Mouse (Mus musculus): Measurements from ENCODE around the gene Ppp1r9a. TPM values are rescaled to one million over a fixed set of nuclear protein-coding genes. Genes with fewer than 3 reads are reported as not detected.

Gene Ppp1r9a
- polyA plus RNA-seq, 1 experiment from 2014 or later = 19.2 TPM

GRCm38 (mm10) chr6:5138875-5139631 lies 236.3 kb downstream of the Ppp1r9a start:
- H3K27ac ChIP-seq = no peak overlapping the region
- WGBS = 88% methylated on average over 12 of the region's 12 CpGs

GRCm38 (mm10) chr6:5139666-5140065 lies 236.9 kb downstream of the Ppp1r9a start:
- H3K27me3 ChIP-seq (ENCODE audit: insufficient read depth, poor library complexity, severe bottlenecking) = no peaks in the 10 kb centered on the region
- H3K4me3 ChIP-seq = no peak overlapping the region
- H3K9me3 ChIP-seq = no peaks in the 10 kb centered on the region
- H3K36me3 ChIP-seq = peaks cover 28% of the 10 kb centered on the region
- 80% methylated on average over 9 of the region's 9 CpGs for WGBS
- no peak overlapping the region for H3K27ac ChIP-seq
- DNase-seq (ENCODE audit: low spot score) = no peak
- H3K4me1 ChIP-seq (replicated peaks) = 0 out of 2 replicates have a peak, but pooled peaks cover 11% of the 10 kb centered on the region

More at GRCm38 (mm10) chr6:5138875-5139631, 236.3 kb downstream of the Ppp1r9a start:
- no peak for DNase-seq (ENCODE audit: low spot score)
- H3K9me3 ChIP-seq = no peaks in the 10 kb centered on the region
- 0 out of 2 replicates have a peak, but pooled peaks cover 11% of the 10 kb centered on the region for H3K4me1 ChIP-seq (replicated peaks)
- H3K36me3 ChIP-seq = peaks cover 32% of the 10 kb centered on the region
- H3K27me3 ChIP-seq (ENCODE audit: insufficient read depth, poor library complexity, severe bottlenecking) = no peaks in the 10 kb centered on the region
- H3K4me3 ChIP-seq = no peak overlapping the region

DNA sequence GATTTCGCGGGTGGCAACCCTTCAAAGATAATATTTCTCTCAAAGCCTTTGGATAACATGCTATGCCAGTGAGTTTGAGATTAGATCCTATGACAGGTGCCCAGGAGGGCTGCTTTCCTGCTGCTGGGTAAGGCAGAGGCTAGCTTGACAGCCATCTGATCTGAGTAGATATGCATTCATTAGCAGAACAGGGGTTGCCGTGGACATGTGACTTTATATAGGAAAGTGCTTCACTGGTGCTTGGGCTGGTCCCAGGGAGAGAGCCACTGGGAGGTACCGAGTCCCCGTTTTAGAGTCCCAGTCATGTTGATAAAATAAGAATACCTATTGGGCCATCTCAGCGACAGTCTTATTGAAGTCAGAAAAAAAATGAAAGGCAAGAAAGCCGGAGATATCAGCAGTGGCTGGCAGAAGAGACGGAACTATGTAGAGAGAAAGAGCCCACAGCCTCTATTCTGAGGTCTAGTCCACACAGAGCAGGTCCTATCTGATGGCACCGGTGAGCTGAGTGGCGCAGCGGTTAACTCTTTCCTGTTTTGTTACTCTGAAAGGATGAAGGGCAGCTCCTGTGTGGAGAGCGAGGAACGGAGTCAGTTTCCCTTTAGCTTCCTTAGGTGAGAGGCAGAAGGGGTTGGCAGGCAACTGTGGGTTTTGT lies 244.9 kb downstream of the Ppp1r9a start:
- no peaks in the 10 kb centered on the region for H3K9me3 ChIP-seq
- no peak overlapping the region for H3K27ac ChIP-seq
- WGBS = 87% methylated on average over 13 of the region's 13 CpGs

DNA sequence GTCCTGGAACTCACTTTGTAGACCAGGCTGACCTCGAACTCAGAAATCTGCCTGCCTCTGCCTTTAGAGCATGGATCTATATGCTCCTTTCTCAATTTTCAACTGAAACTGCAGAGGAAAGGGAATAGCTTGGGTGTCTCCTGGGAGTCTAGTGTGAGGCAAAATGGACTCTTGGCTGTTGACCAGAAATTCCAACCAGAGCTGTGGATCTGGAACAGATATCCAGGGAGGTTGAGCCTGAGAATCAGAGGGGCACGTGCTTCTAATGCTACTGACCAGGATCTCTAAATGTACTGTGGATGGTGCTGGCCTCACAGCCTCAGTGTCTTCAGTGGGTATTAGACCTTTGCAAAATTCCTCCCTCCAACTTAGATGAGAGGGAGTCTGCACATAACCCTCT lies 247.2 kb downstream of the Ppp1r9a start:
- H3K27ac ChIP-seq = no peak overlapping the region
- DNase-seq (ENCODE audit: low spot score) = no peak
- H3K4me3 ChIP-seq = no peak overlapping the region
- no peaks in the 10 kb centered on the region for H3K27me3 ChIP-seq (ENCODE audit: insufficient read depth, poor library complexity, severe bottlenecking)
- WGBS = 91% methylated on average over 2 of the region's 2 CpGs
- no peaks in the 10 kb centered on the region for H3K4me1 ChIP-seq (replicated peaks)
- H3K36me3 ChIP-seq = peaks cover 9% of the 10 kb centered on the region; the same call in 1 of the 2 replicates
- no peaks in the 10 kb centered on the region for H3K9me3 ChIP-seq

More for the DNA sequence above, 244.9 kb downstream of the Ppp1r9a start:
- Histone ChIP-seq H3K36me3 (0 out of 2 replicates have a peak, but pooled peaks cover 2% of the 10 kb centered on the region), H3K27me3 (ENCODE audit: insufficient read depth, poor library complexity, severe bottlenecking) (no peaks in the 10 kb centered on the region), H3K4me3 (no peak overlapping the region), H3K4me1 (replicated peaks) (no peaks in the 10 kb centered on the region)
- no peak for DNase-seq (ENCODE audit: low spot score)

GRCm38 (mm10) chr6:5151171-5151570 lies 248.5 kb downstream of the Ppp1r9a start:
- DNase-seq (ENCODE audit: low spot score) = no peak
- WGBS = 79% methylated on average over 4 of the region's 4 CpGs
- Histone ChIP-seq H3K4me1 (replicated peaks) (no peaks in the 10 kb centered on the region), H3K9me3 (no peaks in the 10 kb centered on the region), H3K27ac (no peak overlapping the region), H3K27me3 (ENCODE audit: insufficient read depth, poor library complexity, severe bottlenecking) (no peaks in the 10 kb centered on the region), H3K4me3 (no peak overlapping the region), H3K36me3 (peaks cover 9% of the 10 kb centered on the region; the same call in 1 of the 2 replicates)

DNA sequence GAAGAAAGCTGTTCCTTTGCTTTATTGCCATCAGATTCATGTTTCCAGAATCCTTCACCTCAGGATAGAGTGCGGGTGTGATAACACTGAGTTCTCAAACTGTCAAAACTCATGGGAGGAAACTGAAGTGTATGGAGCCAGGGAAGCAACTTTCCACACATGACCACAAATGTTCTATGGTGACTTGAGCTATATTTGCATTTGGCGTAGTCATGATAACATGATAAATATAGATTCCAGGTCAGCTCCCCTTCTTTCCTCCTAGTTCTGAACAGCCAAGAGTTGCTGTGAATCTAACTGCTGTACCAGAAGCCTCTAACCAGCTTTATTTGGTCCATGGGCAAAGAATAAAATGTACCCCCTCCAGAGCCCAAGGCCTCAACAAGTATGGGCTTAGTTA lies 249.5 kb downstream of the Ppp1r9a start:
- Histone ChIP-seq H3K4me3 (no peak overlapping the region), H3K27ac (no peak overlapping the region), H3K36me3 (peaks cover 9% of the 10 kb centered on the region; the same call in 1 of the 2 replicates), H3K27me3 (ENCODE audit: insufficient read depth, poor library complexity, severe bottlenecking) (no peaks in the 10 kb centered on the region), H3K9me3 (no peaks in the 10 kb centered on the region), H3K4me1 (replicated peaks) (no peaks in the 10 kb centered on the region)
- 95% methylated on average over 2 of the region's 2 CpGs for WGBS
- no peak for DNase-seq (ENCODE audit: low spot score)

GRCm38 (mm10) chr6:5154786-5155185 lies 252.1 kb downstream of the Ppp1r9a start:
- H3K27me3 ChIP-seq (ENCODE audit: insufficient read depth, poor library complexity, severe bottlenecking) = no peaks in the 10 kb centered on the region
- WGBS = 90% methylated on average over 6 of the region's 6 CpGs
- no peak for DNase-seq (ENCODE audit: low spot score)

GRCm38 (mm10) chr6:5155313-5155927 lies 252.7 kb downstream of the Ppp1r9a start:
- H3K4me1 ChIP-seq (replicated peaks) = no peaks in the 10 kb centered on the region
- H3K27me3 ChIP-seq (ENCODE audit: insufficient read depth, poor library complexity, severe bottlenecking) = no peaks in the 10 kb centered on the region
- H3K36me3 ChIP-seq = peaks cover 30% of the 10 kb centered on the region
- no peak overlapping the region for H3K27ac ChIP-seq
- WGBS = 86% methylated on average over 1 of the region's 1 CpGs
- H3K9me3 ChIP-seq = no peaks in the 10 kb centered on the region
- no peak overlapping the region for H3K4me3 ChIP-seq
- DNase-seq (ENCODE audit: low spot score) = no peak

More at GRCm38 (mm10) chr6:5154786-5155185, 252.1 kb downstream of the Ppp1r9a start:
- H3K4me1 ChIP-seq (replicated peaks) = no peaks in the 10 kb centered on the region
- H3K9me3 ChIP-seq = no peaks in the 10 kb centered on the region
- peaks cover 23% of the 10 kb centered on the region for H3K36me3 ChIP-seq
- no peak overlapping the region for H3K27ac ChIP-seq
- H3K4me3 ChIP-seq = no peak overlapping the region

GRCm38 (mm10) chr6:5156541-5157425 lies 254.1 kb downstream of the Ppp1r9a start:
- H3K27ac ChIP-seq = no peak overlapping the region
- peaks cover 37% of the 10 kb centered on the region for H3K36me3 ChIP-seq
- no peak overlapping the region for H3K4me3 ChIP-seq
- DNase-seq (ENCODE audit: low spot score) = no peak
- no peaks in the 10 kb centered on the region for H3K4me1 ChIP-seq (replicated peaks)
- no peaks in the 10 kb centered on the region for H3K9me3 ChIP-seq
- H3K27me3 ChIP-seq (ENCODE audit: insufficient read depth, poor library complexity, severe bottlenecking) = no peaks in the 10 kb centered on the region
- 82% methylated on average over 6 of the region's 6 CpGs for WGBS

DNA sequence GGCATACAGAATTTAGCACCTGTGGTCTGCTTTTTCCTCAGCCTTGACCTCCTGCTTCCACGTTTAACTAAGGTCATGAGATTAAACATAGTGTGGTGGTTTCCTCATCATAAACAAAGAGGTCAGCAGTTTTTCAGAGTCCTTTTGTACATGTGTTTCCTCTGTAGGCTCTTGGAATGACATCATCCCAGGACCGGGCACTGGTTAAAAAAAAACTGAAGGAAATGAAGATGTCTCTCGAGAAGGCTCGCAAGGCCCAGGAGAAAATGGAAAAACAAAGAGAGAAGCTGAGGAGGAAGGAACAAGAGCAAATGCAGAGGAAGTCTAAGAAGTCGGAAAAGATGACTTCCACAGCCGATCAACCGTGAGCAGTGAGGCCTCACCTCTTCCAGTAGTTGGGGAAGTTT lies 256.7 kb downstream of the Ppp1r9a start:
- no peak for DNase-seq (ENCODE audit: low spot score)
- peaks cover 31% of the 10 kb centered on the region for H3K36me3 ChIP-seq
- H3K27me3 ChIP-seq (ENCODE audit: insufficient read depth, poor library complexity, severe bottlenecking) = no peaks in the 10 kb centered on the region
- no peaks in the 10 kb centered on the region for H3K9me3 ChIP-seq
- no peak overlapping the region for H3K4me3 ChIP-seq
- no peaks in the 10 kb centered on the region for H3K4me1 ChIP-seq (replicated peaks)
- H3K27ac ChIP-seq = no peak overlapping the region
- WGBS = 83% methylated on average over 7 of the region's 7 CpGs

DNA sequence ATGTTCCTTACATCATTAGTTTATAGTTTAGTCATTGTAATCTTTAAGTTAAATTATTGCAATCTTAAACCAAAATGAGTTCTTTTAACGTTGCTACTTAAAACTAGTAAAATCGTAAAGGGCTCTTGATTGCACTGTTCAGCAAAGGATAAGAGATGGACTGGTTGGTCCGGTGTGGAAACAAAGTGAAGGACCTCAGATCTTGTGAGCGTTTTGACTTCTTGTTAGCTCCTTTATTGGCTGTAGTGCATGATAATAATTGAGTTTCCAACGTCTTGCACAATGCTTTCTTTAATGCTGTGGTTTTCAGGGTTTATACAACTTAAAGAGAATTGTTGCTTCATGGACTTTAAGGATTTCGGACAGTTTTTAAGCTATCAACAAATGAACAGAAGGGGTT lies 259.3 kb downstream of the Ppp1r9a start:
- DNase-seq (ENCODE audit: low spot score) = no peak
- H3K27ac ChIP-seq = no peak overlapping the region
- H3K36me3 ChIP-seq = peaks cover 29% of the 10 kb centered on the region
- no peaks in the 10 kb centered on the region for H3K27me3 ChIP-seq (ENCODE audit: insufficient read depth, poor library complexity, severe bottlenecking)
- H3K4me3 ChIP-seq = no peak overlapping the region
- WGBS = 91% methylated on average over 6 of the region's 6 CpGs
- H3K9me3 ChIP-seq = no peaks in the 10 kb centered on the region
- H3K4me1 ChIP-seq (replicated peaks) = peaks cover 14% of the 10 kb centered on the region

DNA sequence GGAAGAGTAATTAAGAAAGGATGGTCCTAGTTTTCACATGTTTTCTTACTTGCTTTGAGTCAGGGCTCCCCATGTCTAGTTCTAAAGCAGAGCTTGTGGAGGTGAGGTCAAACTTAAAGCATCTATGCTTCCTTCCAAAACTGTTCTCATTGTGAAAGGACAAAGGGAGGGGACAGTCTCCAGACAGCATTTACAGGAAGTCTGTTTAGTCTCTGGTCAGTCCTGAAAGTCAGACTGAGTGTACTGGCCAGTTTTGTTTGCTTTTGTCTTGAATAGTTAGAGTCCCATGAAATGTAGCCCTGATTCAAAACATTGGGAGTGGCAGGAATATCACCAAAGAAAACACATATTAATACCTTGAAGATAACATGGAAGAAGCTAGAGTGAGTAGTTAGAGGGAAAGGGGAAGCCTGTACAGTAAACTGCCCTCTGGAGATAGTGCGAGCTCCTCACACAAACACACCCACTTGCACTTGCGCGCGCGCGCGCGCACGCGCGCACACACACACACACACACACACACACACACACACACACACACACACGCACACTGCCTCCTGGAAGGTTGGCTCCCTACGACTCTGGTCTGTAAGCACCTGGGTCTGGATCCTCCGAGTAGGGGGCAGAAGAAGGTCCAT lies 260.9 kb downstream of the Ppp1r9a start:
- no peak overlapping the region for H3K4me3 ChIP-seq

More for the DNA sequence above, 260.9 kb downstream of the Ppp1r9a start:
- H3K27me3 ChIP-seq (ENCODE audit: insufficient read depth, poor library complexity, severe bottlenecking) = no peaks in the 10 kb centered on the region
- peaks cover 26% of the 10 kb centered on the region for H3K36me3 ChIP-seq
- 96% methylated on average over 14 of the region's 14 CpGs for WGBS
- H3K27ac ChIP-seq = 0 out of 2 replicates have a peak overlapping the region, but pooled peaks have one; percentile 5
- no peak for DNase-seq (ENCODE audit: low spot score)
- H3K9me3 ChIP-seq = no peaks in the 10 kb centered on the region
- peaks cover 22% of the 10 kb centered on the region for H3K4me1 ChIP-seq (replicated peaks)
